Mouse (Mus musculus) liver, embryonic 13.5 days (tissue): ENCODE results near the gene Rnf225. TPM values are rescaled to one million over a fixed set of nuclear protein-coding genes. Genes with fewer than 3 reads are reported as not detected.
"Not testable (repeated sequence)": the region's sequence is repeated elsewhere in the genome, so short reads cannot be mapped to it uniquely, and the experiment has no call there.

Source experiments
- ATAC-seq: fragments of 200-750 bp; cut with Nextera tagmentation; 2 replicates; pipeline ENCODE4 v1.8.0; 2017; ENCODE audit warnings: low read depth, mild to moderate bottlenecking, moderate number of reproducible peaks, moderate library complexity
- DNase-seq: peaks from one replicate; pipeline ENCODE4 v3.0.0; 2022
- H3K27ac ChIP-seq: fragments of 300-500 bp; sonication (generic); 2 replicates; pipeline ENCODE4 v1.5.1; 2015; ENCODE audit warnings: moderate library complexity, mild to moderate bottlenecking, inconsistent platforms
- H3K27me3 ChIP-seq: fragments of 300-500 bp; sonication (generic); 2 replicates; pipeline ENCODE4 v1.6.1; 2015; ENCODE audit warnings: mild to moderate bottlenecking, inconsistent platforms
- H3K36me3 ChIP-seq: fragments of 300-500 bp; sonication (generic); 2 replicates; pipeline ENCODE4 v1.6.1; 2015; ENCODE audit warnings: mild to moderate bottlenecking, inconsistent platforms
- H3K4me1 ChIP-seq: fragments of 300-500 bp; sonication (generic); replicated peaks from 2 replicates; pipeline ENCODE4 v1.6.1; 2015; ENCODE audit warnings: inconsistent platforms
- H3K4me2 ChIP-seq: fragments of 300-500 bp; sonication (generic); 2 replicates; pipeline ENCODE4 v1.6.1; 2015; ENCODE audit warnings: inconsistent platforms, mild to moderate bottlenecking, moderate library complexity
- H3K4me3 ChIP-seq: fragments of 300-500 bp; sonication (generic); replicated peaks from 2 replicates; pipeline ENCODE4 v1.5.1; 2015; ENCODE audit warnings: mild to moderate bottlenecking, inconsistent platforms
- H3K9ac ChIP-seq: fragments of 300-500 bp; sonication (generic); 2 replicates; pipeline ENCODE4 v1.6.1; 2015; ENCODE audit warnings: mild to moderate bottlenecking, inconsistent platforms
- H3K9me3 ChIP-seq: fragments of 300-500 bp; sonication (generic); replicated peaks from 2 replicates; pipeline ENCODE4 v1.6.1; 2016; ENCODE audit warnings: inconsistent platforms
- WGBS: fragments of 180-500 bp; shearing (Covaris S2); methylation state at CpG from one replicate; pipeline ENCODE4 v1.1.7; 2015; ENCODE audit not compliant: insufficient replicate concordance; 5-methylcytosine and 5-hydroxymethylcytosine counted together
- polyA plus RNA-seq: library from polyadenylated mRNA; unstranded; fragments of >200 nt; fragmentation: Nextera tagmentation; extraction: Ambion mirVana; gene quantifications from 2 replicates; pipeline ENCODE4 v1.2.1, GENCODE M21; 2015

Gene Rnf225
- polyA plus RNA-seq: 0.16 and 0.24 TPM in 2 replicates

GRCm38 (mm10) chr7:12927191-12927680 is at the start of gene Rnf225:
TSS of gene Rnf225 (plus strand) at chr7:12927416.
- Histone ChIP-seq H3K27ac (no peak within 1 kb of the TSS), H3K4me1 (peaks cover 47% of the 10 kb centered on the region), H3K9me3 (no peaks in the 10 kb centered on the region), H3K4me2 (peak within 1 kb of the TSS; percentile 66), H3K27me3 (peaks cover 19% of the 10 kb centered on the region), H3K36me3 (peaks cover 50% of the 10 kb centered on the region), H3K9ac (peak within 1 kb of the TSS; percentile 45), H3K4me3 (peak within 1 kb of the TSS; percentile 38)
- ATAC-seq (peak; percentile 29), DNase-seq (no peak)
- WGBS: 26% methylated on average over 8 of the region's 8 CpGs

GRCm38 (mm10) chr7:12880036-12880435 is 47.2 kb upstream of the Rnf225 start:
- DNase-seq (no peak), ATAC-seq (no peak)
- H3K4me3 ChIP-seq: no peak overlapping the region
- no peaks in the 10 kb centered on the region for H3K9me3 ChIP-seq
- H3K4me2 ChIP-seq: no peak overlapping the region
- no peak overlapping the region for H3K27ac ChIP-seq
- no peak overlapping the region for H3K9ac ChIP-seq
- peaks cover 20% of the 10 kb centered on the region for H3K4me1 ChIP-seq
- no peaks in the 10 kb centered on the region; the same call in 1 of the 2 replicates for H3K36me3 ChIP-seq
- H3K27me3 ChIP-seq: no peaks in the 10 kb centered on the region

GRCm38 (mm10) chr7:12880497-12880896 is 46.7 kb upstream of the Rnf225 start:
- ATAC-seq, H3K36me3 ChIP-seq, DNase-seq, H3K9me3 ChIP-seq, H3K27ac ChIP-seq, H3K27me3 ChIP-seq: not testable (repeated sequence)
- Histone ChIP-seq H3K9ac (peak overlapping the region; percentile 79; the same call in 1 of the 2 replicates), H3K4me2 (peak overlapping the region; percentile 88), H3K4me1 (peaks cover 20% of the 10 kb centered on the region), H3K4me3 (peak overlapping the region; percentile 75)
- 39% methylated on average over 8 of the region's 8 CpGs for WGBS

GRCm38 (mm10) chr7:12880911-12881660 is 46.1 kb upstream of the Rnf225 start, which contains the start of gene Zfp128:
TSS of gene Zfp128 (plus strand) at chr7:12881177.
- Histone ChIP-seq H3K4me1 (peaks cover 20% of the 10 kb centered on the region), H3K27ac (peak within 1 kb of the TSS; percentile 43)
- 1% methylated on average over 35 of the region's 35 CpGs for WGBS

GRCm38 (mm10) chr7:12886563-12887266 is 40.5 kb upstream of the Rnf225 start:
- Histone ChIP-seq H3K4me2 (no peak overlapping the region), H3K9me3 (no peaks in the 10 kb centered on the region), H3K36me3 (peaks cover 47% of the 10 kb centered on the region), H3K27ac (no peak overlapping the region), H3K4me3 (no peak overlapping the region), H3K27me3 (no peaks in the 10 kb centered on the region), H3K9ac (no peak overlapping the region), H3K4me1 (peaks cover 8% of the 10 kb centered on the region)
- no peak for ATAC-seq
- no peak for DNase-seq
- WGBS: 77% methylated on average over 12 of the region's 12 CpGs

More at GRCm38 (mm10) chr7:12880911-12881660, 46.1 kb upstream of the Rnf225 start, which contains the start of gene Zfp128:
- Histone ChIP-seq H3K9ac (peak within 1 kb of the TSS; percentile 79), H3K27me3 (no peaks in the 10 kb centered on the region), H3K4me3 (peak within 1 kb of the TSS; percentile 75), H3K9me3 (no peaks in the 10 kb centered on the region), H3K4me2 (peak within 1 kb of the TSS; percentile 88), H3K36me3 (peaks cover 8% of the 10 kb centered on the region; the same call in 1 of the 2 replicates)
- DNase-seq: peak; percentile 88
- ATAC-seq: peak; percentile 100

- no peak overlapping the region for H3K9ac ChIP-seq
- H3K36me3 ChIP-seq: peaks cover 48% of the 10 kb centered on the region
- ATAC-seq: no peak; the same call in 1 of the 2 replicates
- H3K27me3 ChIP-seq: no peaks in the 10 kb centered on the region
- DNase-seq: no peak
- H3K4me3 ChIP-seq: no peak overlapping the region
- H3K9me3 ChIP-seq: no peaks in the 10 kb centered on the region
- H3K4me2 ChIP-seq: no peak overlapping the region
- H3K27ac ChIP-seq: no peak overlapping the region
- WGBS: 68% methylated on average over 5 of the region's 5 CpGs
- no peaks in the 10 kb centered on the region for H3K4me1 ChIP-seq
Measured at GRCm38 (mm10) chr7:12887585-12887984, 39.6 kb upstream of the Rnf225 start.

- WGBS: 82% methylated on average over 14 of the region's 14 CpGs
- H3K4me2 ChIP-seq: no peak overlapping the region
- no peak for DNase-seq
- ATAC-seq: no peak
- no peaks in the 10 kb centered on the region for H3K9me3 ChIP-seq
- H3K4me3 ChIP-seq: no peak overlapping the region
- H3K4me1 ChIP-seq: no peaks in the 10 kb centered on the region
- H3K27me3 ChIP-seq: no peaks in the 10 kb centered on the region
- H3K27ac ChIP-seq: no peak overlapping the region
- no peak overlapping the region for H3K9ac ChIP-seq
- H3K36me3 ChIP-seq: peaks cover 42% of the 10 kb centered on the region
Measured at GRCm38 (mm10) chr7:12890928-12891327, 36.3 kb upstream of the Rnf225 start.

GRCm38 (mm10) chr7:12891334-12891733 is 35.9 kb upstream of the Rnf225 start:
- H3K9ac ChIP-seq: no peak overlapping the region
- DNase-seq: no peak
- H3K27me3 ChIP-seq: no peaks in the 10 kb centered on the region
- no peak overlapping the region for H3K27ac ChIP-seq
- H3K4me1 ChIP-seq: no peaks in the 10 kb centered on the region
- no peaks in the 10 kb centered on the region for H3K9me3 ChIP-seq
- peaks cover 38% of the 10 kb centered on the region for H3K36me3 ChIP-seq
- no peak overlapping the region for H3K4me2 ChIP-seq
- no peak overlapping the region for H3K4me3 ChIP-seq
- no peak for ATAC-seq
- 33% methylated on average over 1 of the region's 1 CpGs for WGBS

- DNase-seq: peak; percentile 79
- WGBS: 3% methylated on average over 36 of the region's 36 CpGs
- H3K9me3 ChIP-seq: no peaks in the 10 kb centered on the region
- 0 out of 2 replicates have a peak, but pooled peaks cover 3% of the 10 kb centered on the region for H3K36me3 ChIP-seq
- peaks cover 17% of the 10 kb centered on the region for H3K4me1 ChIP-seq
- peak within 1 kb of the TSS; percentile 64 for H3K4me2 ChIP-seq
- peak within 1 kb of the TSS; percentile 73 for H3K9ac ChIP-seq
- H3K27me3 ChIP-seq: no peaks in the 10 kb centered on the region
- peak within 1 kb of the TSS; percentile 71 for H3K4me3 ChIP-seq
- peak; percentile 99 for ATAC-seq
- H3K27ac ChIP-seq: peak within 1 kb of the TSS; percentile 45
Measured at GRCm38 (mm10) chr7:12897655-12898410, 29.4 kb upstream of the Rnf225 start, which contains the start of gene Zscan22. TSS of gene Zscan22 (plus strand) at chr7:12897815.

GRCm38 (mm10) chr7:12901517-12901916 is 25.7 kb upstream of the Rnf225 start:
- Histone ChIP-seq H3K4me3 (no peak overlapping the region), H3K27me3 (no peaks in the 10 kb centered on the region), H3K4me1 (peaks cover 25% of the 10 kb centered on the region), H3K27ac (no peak overlapping the region), H3K9ac (no peak overlapping the region), H3K9me3 (no peaks in the 10 kb centered on the region), H3K4me2 (no peak overlapping the region), H3K36me3 (peaks cover 36% of the 10 kb centered on the region)
- WGBS: 48% methylated on average over 5 of the region's 5 CpGs
- no peak for DNase-seq
- no peak for ATAC-seq

GRCm38 (mm10) chr7:12903623-12904022 is 23.6 kb upstream of the Rnf225 start:
- DNase-seq: no peak
- Histone ChIP-seq H3K9me3 (no peaks in the 10 kb centered on the region), H3K4me1 (peaks cover 21% of the 10 kb centered on the region), H3K27me3 (no peaks in the 10 kb centered on the region), H3K36me3 (peaks cover 57% of the 10 kb centered on the region), H3K9ac (no peak overlapping the region), H3K4me3 (peak overlapping the region; percentile 15), H3K27ac (no peak overlapping the region), H3K4me2 (peak overlapping the region; percentile 27)
- 46% methylated on average over 10 of the region's 10 CpGs for WGBS
- peak; percentile 44; the same call in 1 of the 2 replicates for ATAC-seq
